Comparison of ENCODE assay signal across 17 mouse cellular contexts in genomic region chr2:38718676-38719075, GRCm38 (mm10). TPM values are rescaled to one million over a fixed set of nuclear protein-coding genes. Genes with fewer than 3 reads are reported as not detected.
A peak's percentile ranks its signal among the peaks of the same experiment; 100 is the strongest.
DNase-seq lines count a peak whose midpoint lies in the region; ATAC-seq lines count a peak whose summit lies in the region.
"Had no signal": no experiment of that assay in that cellular context is flagged by ENCODE, and none has a peak within 500 bp of the region (broad histone marks: within the 10 kb centered on the region; RNA-seq: fewer than 3 reads in every experiment).

No protein-coding gene starts in this region.

- no peak overlapping the region for H3K4me2 ChIP-seq in midbrain, embryonic 16.5 days (ENCODE audit: low read length)
- H3K4me2 ChIP-seq in intestine, embryonic 15.5 days (replicated peaks), result no peak overlapping the region
- H3K4me2 ChIP-seq: forebrain, embryonic 15.5 days had no signal

- no peak overlapping the region for H3K9ac ChIP-seq in midbrain, embryonic 16.5 days (ENCODE audit: low read depth, low read length)
- H3K9ac ChIP-seq in intestine, embryonic 15.5 days, result no peak overlapping the region
- H3K9ac ChIP-seq: forebrain, embryonic 15.5 days had no signal

- peaks cover 12% of the 10 kb centered on the region for H3K27me3 ChIP-seq in midbrain, embryonic 16.5 days (ENCODE audit: control insufficient read depth, insufficient read depth, low read depth, low read length)
- H3K27me3 ChIP-seq in intestine, embryonic 15.5 days (replicated peaks), result peaks cover 5% of the 10 kb centered on the region

- WGBS in midbrain, embryonic 16.5 days, result 65% methylated on average over 8 of the region's 8 CpGs
- WGBS in intestine, embryonic 15.5 days, result 67% methylated on average over 8 of the region's 8 CpGs

- no peaks in the 10 kb centered on the region for H3K9me3 ChIP-seq in midbrain, embryonic 16.5 days (replicated peaks; ENCODE audit: control insufficient read depth, low read length, poor library complexity, severe bottlenecking)
- no peaks in the 10 kb centered on the region for H3K9me3 ChIP-seq in intestine, embryonic 15.5 days
- H3K9me3 ChIP-seq: embryonic facial prominence, embryonic 10.5 days; forebrain, embryonic 15.5 days had no signal

- peak; percentile 82 for DNase-seq in adrenal gland, adult 2 months
- DNase-seq in adrenal gland, adult 18-20 months (ENCODE audit: low spot score in 2 of 2), result no peak
- DNase-seq in ovary, adult 18-20 months (ENCODE audit: low spot score), result peak; percentile 72
- no peak for DNase-seq in ovary, postnatal 14 days (ENCODE audit: low spot score)
- peak; percentile 52 for DNase-seq in testis, postnatal 10 days (ENCODE audit: low spot score)
- DNase-seq: cerebellum, postnatal 25 days; gastrocnemius, adult 2 months; heart, postnatal 4 days; kidney, postnatal 10 days; midbrain, embryonic 14.5 days had no signal

- H3K36me3 ChIP-seq in midbrain, embryonic 16.5 days (ENCODE audit: control insufficient read depth, insufficient read depth, low read length), result no peaks in the 10 kb centered on the region
- H3K36me3 ChIP-seq in intestine, embryonic 15.5 days, result no peaks in the 10 kb centered on the region
- H3K36me3 ChIP-seq: embryonic facial prominence, embryonic 10.5 days; forebrain, embryonic 15.5 days had no signal

- H3K4me3 ChIP-seq in midbrain, embryonic 16.5 days (ENCODE audit: low read depth, low read length), result no peak overlapping the region
- no peak overlapping the region for H3K4me3 ChIP-seq in intestine, embryonic 15.5 days (replicated peaks)
- H3K4me3 ChIP-seq: embryonic facial prominence, embryonic 10.5 days; erythroblast, embryonic 14.5 days; forebrain, embryonic 15.5 days; gastrocnemius, adult 2 months had no signal

- H3K27ac ChIP-seq in midbrain, embryonic 16.5 days (ENCODE audit: low read length), result no peak overlapping the region
- no peak overlapping the region for H3K27ac ChIP-seq in intestine, embryonic 15.5 days
- H3K27ac ChIP-seq: embryonic facial prominence, embryonic 10.5 days; forebrain, embryonic 15.5 days; gastrocnemius, adult 2 months had no signal

- peak; percentile 23 to 38; a peak in 1 of 4 replicates for ATAC-seq in hematopoietic stem cell, adult 5-6 weeks (replicated peaks in 1 of 2; ENCODE audit: insufficient read depth in 1 of 2, low FRiP score in 2 of 2, low TSS enrichment in 1 of 2, low read depth in 1 of 2, poor library complexity in 2 of 2, severe bottlenecking in 2 of 2)
- ATAC-seq in midbrain, embryonic 16.5 days, result no peak
- no peak for ATAC-seq in intestine, embryonic 15.5 days
- ATAC-seq: forebrain, embryonic 15.5 days; intestine, embryonic 16.5 days had no signal

- H3K4me1 ChIP-seq in midbrain, embryonic 16.5 days (ENCODE audit: control insufficient read depth, insufficient read depth, low read length), result no peaks in the 10 kb centered on the region
- no peaks in the 10 kb centered on the region for H3K4me1 ChIP-seq in intestine, embryonic 15.5 days (replicated peaks)
- H3K4me1 ChIP-seq: forebrain, embryonic 15.5 days had no signal

RNA-seq across cellular contexts. Expression of gene Nr5a1, which starts 4.3 kb away (rescaled TPM):
- total RNA-seq in adrenal gland, adult 2 months (2021), result 100 to 1,000 TPM; 302 to 765 TPM
- 836 and 1,436 TPM in 2 replicates for polyA plus RNA-seq in adrenal gland, adult 2 months (2012; rRNA removed)
- 1,000 to 10,000 TPM in 1 of 2 experiments, 100 to 1,000 TPM in 1; 563 to 1,005 TPM for total RNA-seq in adrenal gland, adult 18-20 months (2021)
- total RNA-seq in hematopoietic stem cell, adult 5-6 weeks (2017), result not detected in 2 replicates
- 0.25 and 1.5 TPM in 2 replicates for polyA plus RNA-seq in midbrain, embryonic 16.5 days (2015; fragmentation: Nextera tagmentation; extraction: Ambion mirVana)
- 0.05 and 1.1 TPM in 2 replicates for polyA plus RNA-seq in intestine, embryonic 15.5 days (2015; fragmentation: Nextera tagmentation; extraction: Ambion mirVana)
- total RNA-seq: gastrocnemius, adult 2 months had no signal
- polyA plus RNA-seq: erythroblast, embryonic 14.5 days; midbrain, embryonic 14.5 days had no signal

Comparison
In these comparisons a context has a peak if more than half of its experiments do, and no peak if none do; other contexts are left out.
1. DNase-seq: peak in adrenal gland, adult 2 months (single experiment), ovary, adult 18-20 months (single experiment) and testis, postnatal 10 days (single experiment); none in adrenal gland, adult 18-20 months (0 of 2) and ovary, postnatal 14 days (single experiment).
2. ATAC-seq: peak in hematopoietic stem cell, adult 5-6 weeks (2 of 2); none in midbrain, embryonic 16.5 days (single experiment) and intestine, embryonic 15.5 days (single experiment).
3. RNA of gene Nr5a1, which starts 4.3 kb away (total RNA-seq): 563 to 1,005 TPM in adrenal gland, adult 18-20 months and 302 to 765 TPM in adrenal gland, adult 2 months; not detected in hematopoietic stem cell, adult 5-6 weeks; every median in the first group is over 100 times any median in the second.